Comparison of ENCODE assay signal across 10 mouse cellular contexts in genomic region chr15:102248812-102249191, GRCm38 (mm10). TPM values are rescaled to one million over a fixed set of nuclear protein-coding genes. Genes with fewer than 3 reads are reported as not detected.
DNase-seq lines count a peak whose midpoint lies in the region; ATAC-seq and TF ChIP-seq lines count a peak whose summit lies in the region.
"Had no signal": no experiment of that assay in that cellular context is flagged by ENCODE, and none has a peak within 500 bp of the region (broad histone marks: within the 10 kb centered on the region; RNA-seq: fewer than 3 reads in every experiment).

No protein-coding gene starts in this region.

- no peaks in the 10 kb centered on the region for H3K9me3 ChIP-seq in intestine, postnatal 0 days (ENCODE audit: control insufficient read depth)
- no peaks in the 10 kb centered on the region for H3K9me3 ChIP-seq in stomach, postnatal 0 days (ENCODE audit: control insufficient read depth, low read length)

- no peak overlapping the region for H3K9ac ChIP-seq in heart, adult 2 months (ENCODE audit: low read depth, low read length)
- H3K9ac ChIP-seq in intestine, postnatal 0 days (ENCODE audit: low read depth, low read length), result no peak overlapping the region
- H3K9ac ChIP-seq in stomach, postnatal 0 days (ENCODE audit: low read length), result no peak overlapping the region

- no peak for DNase-seq in heart, adult 2 months
- no peak for DNase-seq in heart, adult 18-20 months
- peak; percentile 62 for DNase-seq in testis, postnatal 10 days (ENCODE audit: low spot score)
- DNase-seq in testis, postnatal 14 days (ENCODE audit: low spot score), result no peak
- DNase-seq in stomach, postnatal 0 days (ENCODE audit: low spot score), result no peak
- no peak for DNase-seq in layer of hippocampus, adult 18-20 months (ENCODE audit: low spot score in 2 of 2)
- no peak for DNase-seq in left cerebral cortex, adult 18-20 months (ENCODE audit: low spot score in 2 of 2)

- intact Hi-C loops in heart, adult 2 months (cut with DNase I), result loop anchor here (2.0 kb wide), 1 partner anchor 30 kb away; the partner anchor contains the start of gene Mfsd5

- peak overlapping the region; percentile 96 for H3K27ac ChIP-seq in heart, adult 2 months
- no peak overlapping the region; the same call in 1 of the 2 replicates for H3K27ac ChIP-seq in intestine, postnatal 0 days (ENCODE audit: low read depth, low read length)
- peak overlapping the region; percentile 99 for H3K27ac ChIP-seq in stomach, postnatal 0 days (replicated peaks)

- no peak for ATAC-seq in intestine, postnatal 0 days
- ATAC-seq in stomach, postnatal 0 days (ENCODE audit: low FRiP score, low TSS enrichment), result no peak

- H3K36me3 ChIP-seq in heart, adult 2 months (ENCODE audit: control insufficient read depth, insufficient read depth, low read length), result no peaks in the 10 kb centered on the region
- H3K36me3 ChIP-seq in intestine, postnatal 0 days (ENCODE audit: control insufficient read depth, insufficient read depth), result no peaks in the 10 kb centered on the region
- peaks cover 7% of the 10 kb centered on the region; the same call in 1 of the 2 replicates for H3K36me3 ChIP-seq in stomach, postnatal 0 days (ENCODE audit: control insufficient read depth, insufficient read depth, low read length)

- no peak for TF ChIP-seq POLR2A in heart, adult 2 months (IDR thresholded peaks at IDR 0.05; ENCODE audit: insufficient read depth, low read depth, low read length)

- no peaks in the 10 kb centered on the region for H3K79me2 ChIP-seq in heart, adult 2 months (replicated peaks; ENCODE audit: control insufficient read depth, insufficient read depth, low read length)

- no peak for TF ChIP-seq CTCF in heart, adult 2 months (IDR thresholded peaks at IDR 0.05)
- no peak for TF ChIP-seq CTCF in intestine, postnatal 0 days (IDR thresholded peaks at IDR 0.05; ENCODE audit: low read depth)
- 0 out of 2 replicates have a peak, but pooled peaks have one; percentile 13 for TF ChIP-seq CTCF in stomach, postnatal 0 days (IDR thresholded peaks at IDR 0.05; ENCODE audit: low read depth)

- H3K27me3 ChIP-seq in heart, adult 2 months (ENCODE audit: control insufficient read depth, insufficient read depth, low read length), result no peaks in the 10 kb centered on the region
- H3K27me3 ChIP-seq in intestine, postnatal 0 days (replicated peaks; ENCODE audit: control insufficient read depth, insufficient read depth, low read length), result no peaks in the 10 kb centered on the region
- no peaks in the 10 kb centered on the region for H3K27me3 ChIP-seq in stomach, postnatal 0 days (ENCODE audit: control insufficient read depth, insufficient read depth, low read length)

- H3K4me1 ChIP-seq in heart, adult 2 months (ENCODE audit: control insufficient read depth, insufficient read depth, low read length), result peaks cover 4% of the 10 kb centered on the region; the same call in 1 of the 2 replicates
- H3K4me1 ChIP-seq in intestine, postnatal 0 days (replicated peaks; ENCODE audit: control insufficient read depth, insufficient read depth, low read length), result peaks cover 13% of the 10 kb centered on the region
- peaks cover 12% of the 10 kb centered on the region for H3K4me1 ChIP-seq in stomach, postnatal 0 days (replicated peaks; ENCODE audit: control insufficient read depth, insufficient read depth)

- TF ChIP-seq EP300 in heart, adult 2 months (IDR thresholded peaks at IDR 0.05; ENCODE audit: insufficient read depth, low read depth, low read length), result no peak
- no peak for TF ChIP-seq EP300 in stomach, postnatal 0 days (optimal IDR thresholded peaks at IDR 0.05)

- WGBS in heart, adult 2 months, result 39% methylated on average over 3 of the region's 3 CpGs
- WGBS in intestine, postnatal 0 days, result 48% methylated on average over 3 of the region's 3 CpGs
- 4% methylated on average over 3 of the region's 3 CpGs for WGBS in stomach, postnatal 0 days

- H3K4me3 ChIP-seq in heart, adult 2 months, result no peak overlapping the region
- H3K4me3 ChIP-seq in intestine, postnatal 0 days (ENCODE audit: low read depth, low read length), result no peak overlapping the region
- no peak overlapping the region for H3K4me3 ChIP-seq in stomach, postnatal 0 days (ENCODE audit: low read depth, low read length)

- peak overlapping the region; percentile 48; the same call in 1 of the 2 replicates for H3K4me2 ChIP-seq in intestine, postnatal 0 days (replicated peaks; ENCODE audit: low read depth)
- H3K4me2 ChIP-seq in stomach, postnatal 0 days (replicated peaks; ENCODE audit: low read depth), result peak overlapping the region; percentile 49; the same call in 1 of the 2 replicates

RNA-seq across cellular contexts. Expression of gene Rarg, which starts 8.5 kb away (rescaled TPM):
- 10 to 100 TPM; 18.1 to 20.3 TPM for total RNA-seq in heart, adult 2 months (2021)
- polyA plus RNA-seq in heart, adult 2 months (2012; rRNA removed), result 19.9 and 26.9 TPM in 2 replicates
- 10 to 100 TPM; 13.5 to 16.7 TPM for total RNA-seq in heart, adult 18-20 months (2021)
- polyA plus RNA-seq in intestine, postnatal 0 days (2015; fragmentation: Nextera tagmentation; extraction: Ambion mirVana), result 5.9 and 7.3 TPM in 2 replicates
- 27.2 and 34.6 TPM in 2 replicates for polyA plus RNA-seq in stomach, postnatal 0 days (2015; fragmentation: Nextera tagmentation; extraction: Ambion mirVana)
- total RNA-seq in layer of hippocampus, adult 18-20 months (2021), result 10 to 100 TPM; 11.3 to 13.7 TPM
- total RNA-seq in left cerebral cortex, adult 18-20 months (2021), result 10 to 100 TPM; 12.8 to 15.7 TPM

RNA-seq across cellular contexts. Expression of gene Itgb7, which starts 17.1 kb away (rescaled TPM):
- total RNA-seq in heart, adult 2 months (2021), result 1 to 10 TPM; 1.5 to 2.0 TPM
- polyA plus RNA-seq in heart, adult 2 months (2012; rRNA removed), result 2.4 and 4.6 TPM in 2 replicates
- total RNA-seq in heart, adult 18-20 months (2021), result 1 to 10 TPM; 2.9 to 9.9 TPM
- polyA plus RNA-seq in intestine, postnatal 0 days (2015; fragmentation: Nextera tagmentation; extraction: Ambion mirVana), result 2.6 and 2.9 TPM in 2 replicates
- polyA plus RNA-seq in stomach, postnatal 0 days (2015; fragmentation: Nextera tagmentation; extraction: Ambion mirVana), result 1.2 TPM in 2 replicates
- total RNA-seq in layer of hippocampus, adult 18-20 months (2021), result 1 to 10 TPM in 1 of 2 experiments, under 1 TPM in 1; 0.76 to 1.9 TPM
- 1 to 10 TPM in 1 of 2 experiments, under 1 TPM in 1; 0.91 to 1.1 TPM for total RNA-seq in left cerebral cortex, adult 18-20 months (2021)

RNA-seq across cellular contexts. Expression of gene Gm9918, which starts 21.6 kb away (rescaled TPM):
- not detected for total RNA-seq in heart, adult 2 months (2021)
- 0.06 TPM in 1 of 2 replicates, not detected in the other for polyA plus RNA-seq in heart, adult 2 months (2012; rRNA removed)
- total RNA-seq in heart, adult 18-20 months (2021), result not detected
- polyA plus RNA-seq in intestine, postnatal 0 days (2015; fragmentation: Nextera tagmentation; extraction: Ambion mirVana), result 0.07 TPM in 1 of 2 replicates, not detected in the other
- polyA plus RNA-seq in stomach, postnatal 0 days (2015; fragmentation: Nextera tagmentation; extraction: Ambion mirVana), result 0.10 and 0.12 TPM in 2 replicates
- not detected for total RNA-seq in layer of hippocampus, adult 18-20 months (2021)
- total RNA-seq in left cerebral cortex, adult 18-20 months (2021), result not detected
- total RNA-seq: neutrophil, adult 5-6 weeks had no signal
- polyA plus RNA-seq: large intestine, adult 2 months had no signal

RNA-seq across cellular contexts. Expression of gene Mfsd5, which starts 30.5 kb away (rescaled TPM):
- 10 to 100 TPM; 17.0 to 19.4 TPM for total RNA-seq in heart, adult 2 months (2021)
- 37.8 and 47.9 TPM in 2 replicates for polyA plus RNA-seq in heart, adult 2 months (2012; rRNA removed)
- 10 to 100 TPM; 18.4 to 18.9 TPM for total RNA-seq in heart, adult 18-20 months (2021)
- 80.4 and 81.1 TPM in 2 replicates for polyA plus RNA-seq in intestine, postnatal 0 days (2015; fragmentation: Nextera tagmentation; extraction: Ambion mirVana)
- polyA plus RNA-seq in stomach, postnatal 0 days (2015; fragmentation: Nextera tagmentation; extraction: Ambion mirVana), result 81.6 and 83.6 TPM in 2 replicates
- total RNA-seq in layer of hippocampus, adult 18-20 months (2021), result 10 to 100 TPM; 34.6 to 38.9 TPM
- total RNA-seq in left cerebral cortex, adult 18-20 months (2021), result 10 to 100 TPM; 42.8 to 44.5 TPM

RNA-seq across cellular contexts. Expression of gene Csad, which starts 44.3 kb away (rescaled TPM):
- 10 to 100 TPM; 13.1 to 15.6 TPM for total RNA-seq in heart, adult 2 months (2021)
- polyA plus RNA-seq in heart, adult 2 months (2012; rRNA removed), result 33.4 and 42.1 TPM in 2 replicates
- 10 to 100 TPM; 17.0 to 22.6 TPM for total RNA-seq in heart, adult 18-20 months (2021)
- 22.8 and 26.8 TPM in 2 replicates for polyA plus RNA-seq in intestine, postnatal 0 days (2015; fragmentation: Nextera tagmentation; extraction: Ambion mirVana)
- polyA plus RNA-seq in stomach, postnatal 0 days (2015; fragmentation: Nextera tagmentation; extraction: Ambion mirVana), result 32.1 and 39.4 TPM in 2 replicates
- total RNA-seq in layer of hippocampus, adult 18-20 months (2021), result 10 to 100 TPM; 33.3 to 37.4 TPM
- 10 to 100 TPM; 28.5 to 30.6 TPM for total RNA-seq in left cerebral cortex, adult 18-20 months (2021)
